Mouse (Mus musculus) thymus, adult 2 months (tissue): Measurements from ENCODE around the gene Wwox.

Experiments
- CTCF ChIP-seq: fragments of 200-500 bp; IDR thresholded peaks from 2 replicates; pipeline ENCODE4 v1.5.1; 2012; ENCODE audit warnings: mild to moderate bottlenecking, control low read depth, low read length, moderate library complexity, borderline replicate concordance; ENCODE audit not compliant: control insufficient read depth, poor library complexity, insufficient read depth; ENCODE audit errors: extremely low read depth
- POLR2A ChIP-seq: fragments of 200-500 bp; IDR thresholded peaks from 2 replicates; pipeline ENCODE4 v1.6.1; 2012; ENCODE audit warnings: mild to moderate bottlenecking, low read length, control low read depth, moderate library complexity; ENCODE audit not compliant: control insufficient read depth, poor library complexity, insufficient read depth; ENCODE audit errors: extremely low read depth

GRCm38 (mm10) chr8:115377321-115377720 is 937.9 kb downstream of the Wwox start:
- TF ChIP-seq POLR2A (no peak), CTCF (no peak)
